Mouse (Mus musculus): ENCODE measurements around the gene Pcdh15. TPM values are rescaled to one million over a fixed set of nuclear protein-coding genes. Genes with fewer than 3 reads are reported as not detected.

The Pcdh15 gene
- polyA plus RNA-seq, 1 experiment from 2014 or later: 2.4 TPM

DNA sequence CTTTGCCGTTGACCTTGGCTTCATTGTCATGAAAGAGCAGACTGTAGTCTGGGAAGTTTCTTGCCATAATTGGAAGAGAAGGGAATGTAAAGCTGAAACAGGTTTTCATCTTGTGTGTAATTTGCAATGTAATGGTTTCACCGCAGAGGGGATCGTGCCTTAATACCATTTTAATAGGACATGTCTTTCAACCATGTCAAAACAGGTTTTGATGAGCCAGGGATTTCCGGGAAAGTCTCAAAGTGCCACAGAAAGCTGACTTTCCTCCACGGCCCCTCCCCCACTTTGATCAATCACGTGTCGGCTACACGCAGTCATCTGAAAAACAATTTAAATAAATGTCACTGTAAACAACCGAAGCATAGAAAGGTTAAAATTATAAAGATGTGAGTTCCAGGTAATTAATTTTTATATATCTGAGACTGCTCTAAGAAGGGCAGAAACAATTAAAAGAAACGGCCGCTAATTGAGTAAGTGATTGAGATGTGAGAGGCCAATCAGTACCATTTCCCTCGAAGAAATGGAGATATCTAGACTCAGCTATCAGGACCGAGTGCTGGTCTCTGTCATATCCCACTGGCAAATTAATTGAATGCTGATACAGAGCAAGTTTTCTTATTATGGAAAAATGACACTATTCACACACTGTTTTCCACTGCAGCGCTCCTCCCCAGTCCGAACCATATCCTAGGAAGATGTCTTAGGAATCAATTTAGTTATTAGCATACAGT lies 1158.7 kb downstream of the Pcdh15 start:
- Histone ChIP-seq H3K9me3 (no peaks in the 10 kb centered on the region), H3K9ac (no peak overlapping the region), H3K4me1 (no peaks in the 10 kb centered on the region), H3K27me3 (replicated peaks) (no peaks in the 10 kb centered on the region), H3K36me3 (no peaks in the 10 kb centered on the region), H3K4me3 (replicated peaks) (no peak overlapping the region), H3K4me2 (no peak overlapping the region), H3K27ac (no peak overlapping the region)
- 86% methylated on average over 15 of the region's 15 CpGs for WGBS
- no peak for ATAC-seq (ENCODE audit: insufficient read depth, low FRiP score, low read depth)

DNA sequence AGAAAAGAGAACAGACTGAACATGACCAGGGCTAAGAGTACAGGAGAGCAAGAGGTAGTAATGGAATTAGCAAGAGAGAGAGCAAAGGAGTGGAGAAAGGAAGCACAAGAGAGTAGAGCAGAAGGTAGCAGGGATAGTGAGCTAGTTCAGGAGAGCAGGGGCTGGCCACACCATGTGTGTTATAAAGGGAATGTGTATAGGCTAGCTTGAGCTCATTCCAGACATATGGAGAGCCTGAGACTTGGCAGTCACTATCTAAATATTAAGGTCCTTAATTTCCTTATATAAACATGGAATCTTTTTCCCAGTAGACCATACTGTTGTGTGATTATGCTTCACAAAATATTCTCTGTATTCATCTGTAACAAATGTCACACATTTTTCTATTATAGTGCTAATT lies 1159.5 kb downstream of the Pcdh15 start:
- H3K27ac ChIP-seq: no peak overlapping the region
- H3K9me3 ChIP-seq: no peaks in the 10 kb centered on the region
- no peaks in the 10 kb centered on the region for H3K4me1 ChIP-seq
- ATAC-seq (ENCODE audit: insufficient read depth, low FRiP score, low read depth): no peak; the same call in 1 of the 2 replicates
- no peak overlapping the region for H3K4me3 ChIP-seq (replicated peaks)
- no peak overlapping the region for H3K4me2 ChIP-seq
- no peaks in the 10 kb centered on the region for H3K27me3 ChIP-seq (replicated peaks)
- H3K36me3 ChIP-seq: no peaks in the 10 kb centered on the region
- H3K9ac ChIP-seq: no peak overlapping the region

DNA sequence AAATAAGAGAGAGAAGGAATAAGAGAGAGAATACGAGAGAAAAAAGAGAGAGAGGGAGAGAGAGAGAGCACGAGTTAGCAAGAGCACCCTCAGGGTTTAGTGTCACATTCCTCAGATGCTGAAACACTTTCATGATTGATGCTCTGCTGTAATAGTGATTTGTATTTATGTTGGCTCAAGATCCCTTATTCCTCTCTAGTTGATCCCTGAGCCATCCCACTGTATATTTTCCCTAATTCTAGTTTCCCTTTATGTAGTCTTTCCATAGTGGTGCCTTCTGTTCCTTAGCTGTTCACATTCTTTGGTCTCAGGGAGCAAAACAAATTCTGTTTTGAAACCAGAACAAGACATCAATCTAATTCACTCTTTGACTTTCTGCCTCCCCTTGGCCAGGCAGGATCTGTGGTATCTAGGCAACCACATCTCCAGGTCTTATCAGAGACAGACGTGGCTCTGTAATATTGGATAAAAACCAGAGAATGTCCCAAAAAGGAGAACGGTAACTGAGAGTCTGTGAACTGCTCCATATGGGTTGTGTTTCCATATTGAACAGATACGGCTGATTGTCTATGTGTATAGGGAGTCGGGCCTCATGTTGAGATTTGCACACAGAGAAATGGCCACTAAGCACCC lies 1170.6 kb downstream of the Pcdh15 start:
- no peaks in the 10 kb centered on the region for H3K4me1 ChIP-seq
- no peaks in the 10 kb centered on the region for H3K27me3 ChIP-seq (replicated peaks)
- ATAC-seq (ENCODE audit: insufficient read depth, low FRiP score, low read depth): no peak; the same call in 1 of the 2 replicates
- no peaks in the 10 kb centered on the region for H3K36me3 ChIP-seq
- H3K9me3 ChIP-seq: no peaks in the 10 kb centered on the region
- no peak overlapping the region for H3K9ac ChIP-seq
- H3K4me3 ChIP-seq (replicated peaks): no peak overlapping the region
- no peak overlapping the region for H3K4me2 ChIP-seq
- 28% methylated on average over 6 of the region's 6 CpGs for WGBS
- H3K27ac ChIP-seq: no peak overlapping the region

DNA sequence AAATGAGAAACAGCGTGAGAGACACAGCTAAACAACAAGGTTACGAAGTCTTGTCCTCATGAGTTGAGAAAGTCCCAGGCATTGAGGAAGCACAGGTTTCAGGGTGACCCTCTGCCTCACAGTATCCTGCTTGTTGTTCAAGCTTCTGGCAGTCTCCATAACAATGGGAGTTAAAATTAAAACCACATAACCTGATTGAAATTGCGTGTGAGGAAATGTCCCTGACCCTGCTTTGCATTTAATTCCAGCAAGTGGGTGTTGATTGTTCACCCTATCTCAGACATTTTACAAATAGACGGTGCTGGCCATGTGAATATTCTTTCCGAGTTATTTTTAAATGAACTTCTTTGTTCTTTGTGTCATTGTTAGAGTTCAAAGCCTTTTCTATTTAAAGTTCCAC lies 1171.8 kb downstream of the Pcdh15 start:
- H3K4me1 ChIP-seq: no peaks in the 10 kb centered on the region
- H3K27ac ChIP-seq: no peak overlapping the region
- no peak overlapping the region for H3K4me3 ChIP-seq (replicated peaks)
- no peak overlapping the region for H3K9ac ChIP-seq
- ATAC-seq (ENCODE audit: insufficient read depth, low FRiP score, low read depth): no peak
- H3K4me2 ChIP-seq: no peak overlapping the region
- H3K36me3 ChIP-seq: no peaks in the 10 kb centered on the region
- no peaks in the 10 kb centered on the region for H3K27me3 ChIP-seq (replicated peaks)
- WGBS: 70% methylated on average over 5 of the region's 5 CpGs
- no peaks in the 10 kb centered on the region for H3K9me3 ChIP-seq

DNA sequence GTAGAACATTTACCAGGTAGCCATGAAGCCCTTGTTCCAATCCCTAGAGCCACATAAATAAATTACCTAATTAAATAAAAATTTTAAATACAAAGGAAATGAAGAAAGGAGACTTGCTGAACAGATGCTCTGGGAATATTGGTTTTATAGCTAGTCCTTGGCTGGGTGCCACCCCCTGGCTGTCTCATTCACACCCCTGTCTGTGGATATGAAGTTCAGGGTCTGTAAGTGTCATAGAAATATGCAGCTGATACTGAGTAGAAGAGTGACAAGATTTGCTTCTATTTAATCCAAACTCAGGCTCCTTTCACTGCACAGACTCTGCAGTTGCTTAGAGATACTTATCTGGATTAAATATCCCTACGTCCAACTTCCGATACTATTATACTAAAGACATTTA lies 1205.0 kb downstream of the Pcdh15 start:
- no peaks in the 10 kb centered on the region for H3K36me3 ChIP-seq
- no peak overlapping the region for H3K9ac ChIP-seq
- 74% methylated on average over 2 of the region's 2 CpGs for WGBS
- no peak overlapping the region for H3K27ac ChIP-seq
- no peak for ATAC-seq (ENCODE audit: insufficient read depth, low FRiP score, low read depth)
- no peaks in the 10 kb centered on the region for H3K27me3 ChIP-seq (replicated peaks)
- no peak overlapping the region for H3K4me2 ChIP-seq
- H3K9me3 ChIP-seq: no peaks in the 10 kb centered on the region
- no peak overlapping the region for H3K4me3 ChIP-seq (replicated peaks)
- H3K4me1 ChIP-seq: no peaks in the 10 kb centered on the region

DNA sequence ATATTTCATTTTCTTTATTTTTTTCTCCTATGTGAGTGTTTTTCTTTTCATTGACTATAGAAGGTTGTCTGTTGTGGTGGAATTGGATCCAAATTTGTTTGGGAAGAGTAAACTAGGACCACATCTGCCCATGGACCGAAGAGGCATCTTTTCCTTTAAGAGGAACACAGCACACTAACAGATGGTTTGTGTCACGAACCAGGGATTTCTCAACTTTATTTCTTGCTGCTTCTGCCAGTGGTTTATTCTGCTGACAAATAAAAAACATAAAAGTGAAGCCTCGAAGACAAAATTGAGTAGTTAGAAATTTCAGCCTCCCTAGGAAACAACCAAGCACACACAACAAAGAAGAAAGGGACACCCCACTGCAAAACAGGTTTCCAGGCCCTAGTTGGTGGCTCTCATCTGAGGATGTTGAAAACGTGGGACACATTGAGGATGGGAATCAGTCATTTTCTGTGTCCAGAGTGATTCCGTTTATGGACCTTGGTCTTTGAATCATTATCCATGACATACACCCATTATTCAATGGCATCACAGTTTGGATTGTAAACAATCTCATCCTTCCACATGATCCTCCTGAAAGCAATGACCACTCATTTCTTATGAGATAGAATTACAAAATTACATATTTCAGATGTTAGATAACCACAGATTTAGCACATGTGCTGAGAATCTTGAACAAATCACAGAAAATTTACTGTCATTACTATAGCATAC lies 1206.5 kb downstream of the Pcdh15 start:
- Histone ChIP-seq H3K36me3 (no peaks in the 10 kb centered on the region), H3K27me3 (replicated peaks) (no peaks in the 10 kb centered on the region), H3K9ac (no peak overlapping the region), H3K4me2 (no peak overlapping the region), H3K27ac (no peak overlapping the region), H3K9me3 (no peaks in the 10 kb centered on the region), H3K4me3 (replicated peaks) (no peak overlapping the region), H3K4me1 (no peaks in the 10 kb centered on the region)
- ATAC-seq (ENCODE audit: insufficient read depth, low FRiP score, low read depth): no peak
- 51% methylated on average over 5 of the region's 5 CpGs for WGBS

DNA sequence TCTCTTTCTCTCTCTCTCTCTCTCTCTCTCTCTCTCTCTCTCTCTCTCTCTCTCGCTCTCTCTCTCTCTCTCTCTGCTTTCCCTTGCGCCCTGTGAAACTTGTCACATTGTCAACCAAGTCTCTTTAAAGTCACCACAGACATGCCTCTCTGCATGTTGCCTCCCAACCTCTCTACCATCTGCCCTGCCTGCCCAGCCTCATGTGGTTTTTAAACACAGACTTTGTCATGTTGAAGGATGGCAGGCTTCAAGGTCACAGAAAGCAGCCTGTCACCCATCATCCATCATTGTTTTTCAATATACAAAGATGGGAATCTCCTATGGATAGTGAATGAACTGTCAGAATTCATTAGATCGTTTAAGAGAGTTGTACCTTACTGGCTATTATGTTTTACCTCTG lies 1207.9 kb downstream of the Pcdh15 start:
- WGBS: 77% methylated on average over 3 of the region's 3 CpGs
- Histone ChIP-seq H3K4me1 (no peaks in the 10 kb centered on the region), H3K27me3 (replicated peaks) (no peaks in the 10 kb centered on the region), H3K4me2 (no peak overlapping the region), H3K9ac (no peak overlapping the region), H3K9me3 (no peaks in the 10 kb centered on the region), H3K4me3 (replicated peaks) (no peak overlapping the region), H3K27ac (no peak overlapping the region), H3K36me3 (no peaks in the 10 kb centered on the region)
- no peak for ATAC-seq (ENCODE audit: insufficient read depth, low FRiP score, low read depth)

DNA sequence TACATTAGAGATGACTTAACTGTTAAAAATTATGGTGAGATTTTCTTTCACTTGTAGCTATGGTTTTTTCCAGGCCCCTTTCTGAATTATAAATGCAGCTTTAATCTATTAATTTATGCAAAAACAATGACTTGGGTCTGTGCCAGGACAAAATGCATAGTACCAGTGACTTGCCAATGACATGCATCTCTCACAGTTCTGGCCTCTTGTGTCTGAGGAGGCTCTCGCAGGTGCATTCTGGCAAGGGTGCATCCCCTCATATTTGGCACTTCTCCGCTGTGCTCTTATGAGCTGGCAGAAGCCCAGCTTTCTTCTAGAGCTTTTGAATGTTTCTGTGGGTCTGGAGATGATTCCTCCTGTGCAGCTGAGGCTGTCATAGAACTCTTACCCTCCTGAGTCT lies 1216.9 kb downstream of the Pcdh15 start:
- 75% methylated on average over 2 of the region's 2 CpGs for WGBS
- H3K4me3 ChIP-seq (replicated peaks): no peak overlapping the region
- H3K27me3 ChIP-seq (replicated peaks): no peaks in the 10 kb centered on the region
- ATAC-seq (ENCODE audit: insufficient read depth, low FRiP score, low read depth): no peak
- no peaks in the 10 kb centered on the region for H3K9me3 ChIP-seq
- no peak overlapping the region for H3K4me2 ChIP-seq
- no peak overlapping the region for H3K9ac ChIP-seq
- no peaks in the 10 kb centered on the region for H3K4me1 ChIP-seq
- no peaks in the 10 kb centered on the region for H3K36me3 ChIP-seq
- H3K27ac ChIP-seq: no peak overlapping the region

DNA sequence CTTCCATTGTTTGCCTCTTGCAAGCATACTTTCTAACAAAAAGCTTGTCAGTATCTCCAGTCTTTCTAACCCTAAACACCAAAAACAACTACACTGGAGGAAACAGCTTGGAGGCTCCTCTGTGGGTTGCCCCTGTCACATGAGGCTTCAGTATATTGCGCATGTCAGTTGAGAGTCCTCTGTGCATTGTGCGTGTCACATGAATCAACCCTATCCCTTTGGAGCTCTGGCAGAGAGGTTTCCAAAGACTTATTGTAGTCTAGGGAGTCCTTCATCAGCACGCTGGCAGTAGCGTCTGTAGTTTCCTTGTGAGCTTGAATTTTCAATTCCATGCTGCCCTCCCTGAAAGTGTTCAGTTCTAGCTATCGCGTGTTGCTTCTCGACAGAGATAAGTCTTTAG lies 1236.3 kb downstream of the Pcdh15 start:
- Histone ChIP-seq H3K9me3 (no peaks in the 10 kb centered on the region), H3K36me3 (no peaks in the 10 kb centered on the region), H3K27ac (no peak overlapping the region), H3K4me1 (no peaks in the 10 kb centered on the region), H3K4me2 (no peak overlapping the region), H3K9ac (no peak overlapping the region), H3K27me3 (replicated peaks) (no peaks in the 10 kb centered on the region), H3K4me3 (replicated peaks) (no peak overlapping the region)
- no peak for ATAC-seq (ENCODE audit: insufficient read depth, low FRiP score, low read depth)
- 88% methylated on average over 7 of the region's 7 CpGs for WGBS

DNA sequence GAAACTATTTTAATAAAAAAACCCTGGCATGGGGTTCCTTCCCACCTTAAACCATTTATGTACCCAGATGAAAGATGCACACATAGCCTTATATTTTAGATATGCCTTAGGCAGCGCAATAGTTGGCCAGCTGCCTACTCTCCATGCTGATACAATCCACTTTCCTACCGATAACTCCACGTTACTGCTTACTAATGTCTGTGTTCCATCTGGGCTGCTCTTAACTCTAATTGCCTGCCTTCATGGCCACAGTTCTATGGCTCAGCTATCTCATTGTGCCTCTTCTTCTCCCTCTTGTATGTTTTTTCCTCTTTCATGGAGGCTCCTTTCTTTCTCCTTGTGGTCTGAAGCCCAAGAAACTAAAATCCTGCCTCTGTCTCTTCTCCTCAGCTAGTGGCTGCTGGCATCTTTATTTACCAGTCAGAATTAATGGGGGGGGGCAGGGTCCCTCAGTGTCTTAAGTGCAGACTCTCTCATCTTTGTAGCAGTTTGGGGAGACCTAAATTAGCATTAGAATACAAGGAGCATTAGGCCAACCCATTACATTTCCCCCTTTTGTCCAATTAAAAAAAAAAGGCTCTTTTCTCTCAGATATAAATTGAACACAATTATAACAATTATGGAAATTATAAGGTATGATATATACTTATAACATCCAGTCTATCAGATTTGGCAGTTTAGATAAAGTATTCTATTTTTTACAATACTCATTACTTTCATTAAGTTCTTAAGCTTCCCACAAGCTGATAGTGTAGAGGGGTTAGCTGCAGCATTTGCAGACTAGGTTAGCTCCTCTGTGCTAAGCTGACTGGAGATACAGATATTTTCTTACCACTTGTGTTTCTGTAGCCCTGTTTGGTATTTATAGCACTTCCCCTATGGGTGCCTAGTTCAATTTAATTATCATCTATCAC lies 1240.4 kb downstream of the Pcdh15 start:
- H3K9ac ChIP-seq: no peak overlapping the region
- no peak overlapping the region for H3K27ac ChIP-seq
- no peak for ATAC-seq (ENCODE audit: insufficient read depth, low FRiP score, low read depth)
- no peak overlapping the region for H3K4me2 ChIP-seq
- H3K4me1 ChIP-seq: no peaks in the 10 kb centered on the region
- no peaks in the 10 kb centered on the region for H3K27me3 ChIP-seq (replicated peaks)
- H3K36me3 ChIP-seq: no peaks in the 10 kb centered on the region
- WGBS: 73% methylated on average over 3 of the region's 3 CpGs
- H3K9me3 ChIP-seq: no peaks in the 10 kb centered on the region
- no peak overlapping the region for H3K4me3 ChIP-seq (replicated peaks)

DNA sequence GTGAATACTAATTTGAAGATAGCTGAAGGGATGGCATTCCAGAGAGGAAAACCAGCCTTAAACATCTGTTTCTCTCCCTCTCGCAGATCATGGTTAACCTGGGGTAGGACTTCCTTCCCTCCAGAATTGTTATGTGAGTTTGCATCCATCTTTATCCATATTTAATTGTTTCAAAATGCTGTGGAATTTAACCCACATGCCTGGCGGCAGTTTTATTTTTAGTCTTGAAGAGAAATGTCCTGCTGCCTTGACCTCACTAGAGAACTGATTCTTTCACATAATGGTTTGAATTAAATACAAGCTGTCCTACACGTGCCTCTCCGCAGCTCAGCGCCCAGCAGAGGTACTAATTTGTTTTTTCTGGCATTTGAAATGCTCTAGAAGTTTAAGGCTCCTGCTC lies 1260.4 kb downstream of the Pcdh15 start:
- WGBS: 60% methylated on average over 5 of the region's 5 CpGs
- Histone ChIP-seq H3K36me3 (no peaks in the 10 kb centered on the region), H3K4me2 (no peak overlapping the region), H3K4me1 (no peaks in the 10 kb centered on the region), H3K9me3 (no peaks in the 10 kb centered on the region), H3K4me3 (replicated peaks) (no peak overlapping the region), H3K27me3 (replicated peaks) (no peaks in the 10 kb centered on the region), H3K27ac (no peak overlapping the region), H3K9ac (no peak overlapping the region)
- no peak for ATAC-seq (ENCODE audit: insufficient read depth, low FRiP score, low read depth)

Data from stomach, embryonic 15.5 days (tissue).